Mouse (Mus musculus): ENCODE data around the gene Rbm20.

DNA sequence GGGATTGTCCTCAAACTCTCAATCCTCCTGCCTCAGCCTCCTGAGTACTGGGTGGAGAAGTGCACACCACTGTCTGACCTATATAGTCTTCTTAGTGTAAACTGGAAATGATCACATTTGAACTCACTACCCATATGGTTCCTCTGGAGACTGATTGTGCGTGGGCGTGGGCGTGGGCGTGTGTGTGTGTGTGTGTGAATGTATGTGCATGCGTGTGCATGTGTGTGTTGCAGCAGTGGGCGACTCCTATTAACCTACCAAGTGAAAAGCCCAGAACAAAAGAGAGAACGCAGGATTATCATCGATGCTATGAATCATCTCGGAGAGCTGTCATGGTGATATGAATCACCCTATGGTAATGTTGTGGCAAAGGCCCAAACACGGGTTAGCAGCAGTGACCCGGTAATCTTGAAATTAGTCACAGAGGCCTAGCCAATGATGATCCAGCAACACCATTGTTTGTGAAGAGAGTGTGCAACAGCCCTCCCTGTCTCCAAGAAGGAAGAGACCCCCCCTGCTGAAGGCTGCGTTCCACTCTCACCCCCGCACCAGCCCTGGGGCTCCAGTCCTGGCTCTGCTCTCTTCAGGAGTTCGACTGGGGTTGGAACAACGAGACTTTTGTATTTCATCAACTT, 123.4 kb downstream of the Rbm20 start:
- TF ChIP-seq CTCF (IDR thresholded peaks at IDR 0.05; ENCODE audit: insufficient read depth, low read length) (no peak), POLR2A (IDR thresholded peaks at IDR 0.05; ENCODE audit: borderline replicate concordance, extremely low read depth, low read depth, low read length) (no peak)

Measured in lung, adult 2 months (tissue).